Mouse (Mus musculus) inflammation-experienced regulatory T-cells, adult 6 months (primary cell): ENCODE measurements around the gene Zbtb21. TPM values are rescaled to one million over a fixed set of nuclear protein-coding genes. Genes with fewer than 3 reads are reported as not detected.
"Not testable (repeated sequence)": the region's sequence is repeated elsewhere in the genome, so short reads cannot be mapped to it uniquely, and the experiment has no call there.

Experiments
- ATAC-seq: one replicate; pipeline ENCODE4 v1.8.0; 2017
- polyA plus RNA-seq, 3 experiments: library from polyadenylated mRNA; unstranded; fragments of 100-300 nt; shearing (Covaris generic); gene quantifications; one replicate each; pipeline ENCODE4 v1.2.1; 2017

Zbtb21 gene
- polyA plus RNA-seq, result 1 to 10 TPM; 5.5 to 7.9 (median 7.0) TPM

GRCm38 (mm10) chr16:97962151-97962948, at the start of gene Zbtb21, which contains the start of gene C2cd2:
Gene Zbtb21, minus strand, starts transcription at chr16:97962622.
Gene C2cd2, minus strand, starts transcription at chr16:97962598.
- ATAC-seq, result peak; percentile 83

- ATAC-seq, result not testable (repeated sequence)
These were observed 34.9 kb upstream of the Zbtb21 start for GRCm38 (mm10) chr16:97997383-97997731.

- peak; percentile 97 for ATAC-seq
These were observed 34.4 kb upstream of the Zbtb21 start, which contains the start of gene B230307C23Rik for GRCm38 (mm10) chr16:97996616-97997382. Gene B230307C23Rik, plus strand, starts transcription at chr16:97997315.

GRCm38 (mm10) chr16:97995849-97996615, 33.6 kb upstream of the Zbtb21 start:
- no peak for ATAC-seq

- not testable (repeated sequence) for ATAC-seq
These were observed 30.1 kb upstream of the Zbtb21 start for GRCm38 (mm10) chr16:97992477-97992876.

GRCm38 (mm10) chr16:97991517-97991916, 29.1 kb upstream of the Zbtb21 start:
- ATAC-seq, result no peak

- ATAC-seq, result no peak
These were observed 22.2 kb upstream of the Zbtb21 start for GRCm38 (mm10) chr16:97984589-97984988.

GRCm38 (mm10) chr16:97981362-97981761, 18.9 kb upstream of the Zbtb21 start:
- no peak for ATAC-seq

GRCm38 (mm10) chr16:97977722-97978121, 15.3 kb upstream of the Zbtb21 start:
- ATAC-seq, result no peak

GRCm38 (mm10) chr16:97977277-97977676, 14.9 kb upstream of the Zbtb21 start:
- ATAC-seq, result no peak

GRCm38 (mm10) chr16:97963956-97964540, 1.6 kb upstream of the Zbtb21 start:
- peak; percentile 12 for ATAC-seq

GRCm38 (mm10) chr16:97961381-97962150, 856 bp downstream of the Zbtb21 start:
- peak; percentile 11 for ATAC-seq

- ATAC-seq, result no peak
These were observed 2.1 kb downstream of the Zbtb21 start for GRCm38 (mm10) chr16:97960348-97960747.

- no peak for ATAC-seq
These were observed 3.9 kb downstream of the Zbtb21 start for GRCm38 (mm10) chr16:97958401-97958973.

- ATAC-seq, result no peak
These were observed 4.8 kb downstream of the Zbtb21 start for GRCm38 (mm10) chr16:97957626-97958025.

GRCm38 (mm10) chr16:97956011-97956410, 6.4 kb downstream of the Zbtb21 start:
- no peak for ATAC-seq

- ATAC-seq, result no peak
These were observed 9.1 kb downstream of the Zbtb21 start for GRCm38 (mm10) chr16:97953300-97953699.

GRCm38 (mm10) chr16:97952801-97953200, 9.6 kb downstream of the Zbtb21 start:
- no peak for ATAC-seq

GRCm38 (mm10) chr16:97952371-97952770, 10.1 kb downstream of the Zbtb21 start:
- no peak for ATAC-seq

GRCm38 (mm10) chr16:97950061-97950460, 12.4 kb downstream of the Zbtb21 start:
- ATAC-seq, result no peak

- no peak for ATAC-seq
These were observed 13.6 kb downstream of the Zbtb21 start for GRCm38 (mm10) chr16:97948836-97949235.
